In the genomic region with DNA sequence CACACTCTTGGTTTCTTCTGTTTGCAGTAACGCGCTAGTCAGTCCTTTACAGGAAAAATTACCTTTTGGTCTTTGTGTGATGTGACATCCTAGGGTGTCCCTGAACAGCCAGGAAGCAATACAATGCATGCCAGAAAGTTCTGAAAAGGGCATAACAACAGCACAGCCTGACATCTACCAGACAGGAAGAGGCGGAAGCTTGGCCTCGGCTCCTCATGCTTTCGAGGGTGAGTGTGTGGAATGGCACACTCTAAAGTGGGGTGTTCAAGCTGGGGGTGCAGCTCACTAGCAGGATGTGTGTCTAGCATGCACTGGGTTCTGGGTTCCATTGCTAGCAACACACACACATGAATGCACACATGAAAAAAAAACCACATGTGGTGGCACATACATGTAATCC, we compare ENCODE assay signal across 15 mouse cellular contexts. TPM values are rescaled to one million over a fixed set of nuclear protein-coding genes. Genes with fewer than 3 reads are reported as not detected.
A peak's percentile ranks its signal among the peaks of the same experiment; 100 is the strongest.
DNase-seq lines count a peak whose midpoint lies in the region; ATAC-seq and TF ChIP-seq lines count a peak whose summit lies in the region.
"Had no signal": no experiment of that assay in that cellular context is flagged by ENCODE, and none has a peak within 500 bp of the region (broad histone marks: within the 10 kb centered on the region; RNA-seq: fewer than 3 reads in every experiment).

No protein-coding gene starts in this region.

- TF ChIP-seq CTCF in heart, adult 2 months (IDR thresholded peaks at IDR 0.05) = no peak
- no peak for TF ChIP-seq CTCF in lung, postnatal 0 days (IDR thresholded peaks at IDR 0.05)

- TF ChIP-seq EP300 in heart, adult 2 months (IDR thresholded peaks at IDR 0.05; ENCODE audit: insufficient read depth, low read depth, low read length) = no peak
- TF ChIP-seq EP300 in lung, postnatal 0 days (IDR thresholded peaks at IDR 0.05) = no peak

- no peak overlapping the region for H3K4me3 ChIP-seq in heart, embryonic 10.5 days
- no peak overlapping the region for H3K4me3 ChIP-seq in heart, adult 2 months
- H3K4me3 ChIP-seq in lung, postnatal 0 days (ENCODE audit: low read depth, low read length) = no peak overlapping the region
- no peak overlapping the region for H3K4me3 ChIP-seq in limb, embryonic 15.5 days
- H3K4me3 ChIP-seq: midbrain, embryonic 15.5 days had no signal

- H3K27me3 ChIP-seq in heart, embryonic 10.5 days (ENCODE audit: insufficient read depth, poor library complexity, severe bottlenecking) = no peaks in the 10 kb centered on the region
- H3K27me3 ChIP-seq in heart, adult 2 months (ENCODE audit: control insufficient read depth, insufficient read depth, low read length) = no peaks in the 10 kb centered on the region
- H3K27me3 ChIP-seq in lung, postnatal 0 days (replicated peaks; ENCODE audit: insufficient read depth, low read length) = no peaks in the 10 kb centered on the region
- no peaks in the 10 kb centered on the region for H3K27me3 ChIP-seq in limb, embryonic 15.5 days
- H3K27me3 ChIP-seq: midbrain, embryonic 15.5 days had no signal

- WGBS in heart, embryonic 10.5 days = 70% methylated on average over 5 of the region's 5 CpGs
- WGBS in heart, adult 2 months = 55% methylated on average over 5 of the region's 5 CpGs
- 61% methylated on average over 5 of the region's 5 CpGs for WGBS in lung, postnatal 0 days
- WGBS in limb, embryonic 15.5 days = 75% methylated on average over 5 of the region's 5 CpGs

- H3K36me3 ChIP-seq in heart, embryonic 10.5 days = no peaks in the 10 kb centered on the region
- no peaks in the 10 kb centered on the region for H3K36me3 ChIP-seq in heart, adult 2 months (ENCODE audit: control insufficient read depth, insufficient read depth, low read length)
- no peaks in the 10 kb centered on the region for H3K36me3 ChIP-seq in lung, postnatal 0 days (ENCODE audit: insufficient read depth, low read length)
- no peaks in the 10 kb centered on the region for H3K36me3 ChIP-seq in limb, embryonic 15.5 days
- H3K36me3 ChIP-seq: midbrain, embryonic 15.5 days had no signal

- ATAC-seq in lung, postnatal 0 days = peak; percentile 44; the same call in 1 of the 2 replicates
- no peak for ATAC-seq in limb, embryonic 15.5 days (ENCODE audit: insufficient number of reproducible peaks, low FRiP score, low TSS enrichment, low read depth)
- ATAC-seq: midbrain, embryonic 15.5 days had no signal

- H3K4me1 ChIP-seq in heart, embryonic 10.5 days = peaks cover 14% of the 10 kb centered on the region
- H3K4me1 ChIP-seq in heart, adult 2 months (ENCODE audit: control insufficient read depth, insufficient read depth, low read length) = peaks cover 3% of the 10 kb centered on the region; the same call in 1 of the 2 replicates
- peaks cover 1% of the 10 kb centered on the region; the same call in 1 of the 2 replicates for H3K4me1 ChIP-seq in lung, postnatal 0 days (ENCODE audit: insufficient read depth, low read depth, low read length)
- H3K4me1 ChIP-seq in limb, embryonic 15.5 days = peaks cover 21% of the 10 kb centered on the region

- no peak for TF ChIP-seq POLR2A in heart, adult 2 months (IDR thresholded peaks at IDR 0.05; ENCODE audit: insufficient read depth, low read depth, low read length)

- intact Hi-C loops in heart, adult 2 months (cut with DNase I) = no loop called here

- no peak for DNase-seq in heart, embryonic 10.5 days (ENCODE audit: low spot score)
- DNase-seq in heart, adult 2 months = no peak
- no peak for DNase-seq in lung, postnatal 0 days (ENCODE audit: low spot score)
- no peak for DNase-seq in lung, adult 18-20 months
- DNase-seq in T-cell, adult 2 months (ENCODE audit: low spot score) = peak; percentile 26
- DNase-seq in layer of hippocampus, adult 8-10 months (ENCODE audit: low spot score in 2 of 2) = no peak
- DNase-seq in gastrocnemius, adult 8-10 months (ENCODE audit: low spot score in 2 of 2) = no peak
- DNase-seq: cerebellum, adult 2 months; kidney, adult 9 months; layer of hippocampus, adult 9-11 months; left cerebral cortex, postnatal 4 days; lung, adult 2 months had no signal

- no peak overlapping the region for H3K9ac ChIP-seq in heart, adult 2 months (ENCODE audit: low read depth, low read length)
- H3K9ac ChIP-seq in lung, postnatal 0 days (replicated peaks; ENCODE audit: low read depth) = no peak overlapping the region
- no peak overlapping the region for H3K9ac ChIP-seq in limb, embryonic 15.5 days
- H3K9ac ChIP-seq: hindbrain, embryonic 14.5 days; midbrain, embryonic 15.5 days had no signal

- no peaks in the 10 kb centered on the region for H3K79me2 ChIP-seq in heart, adult 2 months (replicated peaks; ENCODE audit: control insufficient read depth, insufficient read depth, low read length)

- no peak overlapping the region for H3K4me2 ChIP-seq in lung, postnatal 0 days (replicated peaks; ENCODE audit: low read depth, low read length)
- H3K4me2 ChIP-seq in limb, embryonic 15.5 days = no peak overlapping the region
- H3K4me2 ChIP-seq: hindbrain, embryonic 14.5 days; midbrain, embryonic 15.5 days had no signal

- peak overlapping the region; percentile 62; the same call in 1 of the 2 replicates for H3K27ac ChIP-seq in heart, embryonic 10.5 days
- H3K27ac ChIP-seq in heart, adult 2 months = no peak overlapping the region
- H3K27ac ChIP-seq in lung, postnatal 0 days (ENCODE audit: low read length) = no peak overlapping the region
- peak overlapping the region; percentile 54 for H3K27ac ChIP-seq in limb, embryonic 15.5 days
- H3K27ac ChIP-seq: hindbrain, embryonic 14.5 days; midbrain, embryonic 15.5 days had no signal

- no peaks in the 10 kb centered on the region for H3K9me3 ChIP-seq in heart, embryonic 10.5 days
- H3K9me3 ChIP-seq in lung, postnatal 0 days (ENCODE audit: low read length) = no peaks in the 10 kb centered on the region
- no peaks in the 10 kb centered on the region for H3K9me3 ChIP-seq in limb, embryonic 15.5 days
- H3K9me3 ChIP-seq: midbrain, embryonic 15.5 days had no signal

RNA-seq across cellular contexts. Expression of gene Foxk1, which starts 9.6 kb away (rescaled TPM):
- polyA plus RNA-seq in heart, embryonic 10.5 days (2016; fragmentation: Nextera tagmentation; extraction: Ambion mirVana) = 3.3 and 4.5 TPM in 2 replicates
- 10 to 100 TPM; 13.2 to 13.8 TPM for total RNA-seq in heart, adult 2 months (2021)
- 9.2 and 9.5 TPM in 2 replicates for polyA plus RNA-seq in heart, adult 2 months (2012; rRNA removed)
- 4.3 and 5.1 TPM in 2 replicates for polyA plus RNA-seq in lung, postnatal 0 days (2015; fragmentation: Nextera tagmentation; extraction: Ambion mirVana)
- polyA plus RNA-seq in limb, embryonic 15.5 days (2015; fragmentation: Nextera tagmentation; extraction: Ambion mirVana) = 4.4 and 5.3 TPM in 2 replicates
- 10 to 100 TPM; 45.5 to 49.7 (median 48.7) TPM for total RNA-seq in layer of hippocampus, adult 8-10 months (2022)
- 10 to 100 TPM; 15.6 to 20.9 (median 17.7) TPM for total RNA-seq in gastrocnemius, adult 8-10 months (2022)

Comparison
In these comparisons a context has a peak if more than half of its experiments do, and no peak if none do; other contexts are left out.
1. H3K27ac ChIP-seq: peak in heart, embryonic 10.5 days (single experiment) and limb, embryonic 15.5 days (single experiment); none in heart, adult 2 months (single experiment) and lung, postnatal 0 days (single experiment).